Mouse (Mus musculus): ENCODE data around the gene Lmf1. TPM values are rescaled to one million over a fixed set of nuclear protein-coding genes. Genes with fewer than 3 reads are reported as not detected.

Gene Lmf1
- total and polyA plus RNA-seq, 3 experiments, result 14.0 to 30.5 TPM; not detected in 1

DNA sequence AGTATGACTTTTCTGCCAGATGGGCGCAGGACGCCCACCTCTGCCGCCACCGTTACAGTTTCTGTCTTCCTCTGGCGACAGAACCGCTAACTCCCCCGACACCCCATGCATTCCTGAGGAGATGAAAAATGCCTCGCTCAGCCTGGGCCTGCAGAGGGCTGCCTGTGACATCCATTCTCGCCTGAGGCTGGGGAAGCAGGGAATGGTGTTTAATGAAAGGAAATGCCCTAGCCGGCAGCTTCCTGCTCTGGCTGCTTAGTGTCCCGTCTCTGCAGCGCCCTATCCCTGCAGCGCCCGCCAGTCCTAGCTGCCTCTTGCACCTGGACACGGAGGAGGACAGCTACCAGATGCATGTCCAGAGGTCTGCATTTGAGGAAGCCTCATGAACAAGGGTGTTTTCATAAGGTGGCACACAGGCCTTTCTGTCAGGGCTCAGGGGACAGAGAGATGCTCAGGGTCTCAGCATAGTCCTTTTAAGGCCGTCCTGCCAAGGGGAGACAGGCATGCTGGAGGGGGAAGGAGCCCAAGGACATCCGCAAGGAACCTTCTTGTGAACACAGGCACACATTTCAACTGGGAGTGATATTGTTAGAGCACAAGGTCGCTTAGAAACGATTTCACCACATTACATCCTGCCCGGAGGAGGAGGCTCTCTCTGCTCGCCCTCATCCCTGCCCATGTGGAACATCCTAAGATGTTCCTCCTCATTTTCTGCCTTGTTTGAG, 22.1 kb upstream of the Lmf1 start:
- Histone ChIP-seq H3K4me1 (ENCODE audit: control insufficient read depth in 1 of 2, insufficient read depth in 2 of 2, low read length in 2 of 2) (no peaks in the 10 kb centered on the region), H3K9ac (ENCODE audit: control insufficient read depth, low read depth, low read length, poor library complexity, severe bottlenecking) (no peak overlapping the region), H3K79me2 (ENCODE audit: control insufficient read depth, insufficient read depth, low read length, poor library complexity) (no peaks in the 10 kb centered on the region), H3K27me3 (ENCODE audit: control insufficient read depth in 1 of 2, insufficient read depth in 2 of 2, low read length in 2 of 2) (no peaks in the 10 kb centered on the region), H3K27ac (ENCODE audit: control insufficient read depth, low read depth, low read length) (no peak overlapping the region), H3K4me3 (ENCODE audit: control insufficient read depth in 1 of 2, insufficient read depth in 1 of 2, low read depth in 2 of 2, low read length in 2 of 2) (no peak overlapping the region), H3K9me3 (replicated peaks; ENCODE audit: insufficient read depth, low read length) (no peaks in the 10 kb centered on the region), H3K36me3 (ENCODE audit: control insufficient read depth in 1 of 2, insufficient read depth in 2 of 2, low read length in 2 of 2) (no peaks in the 10 kb centered on the region)
- TF ChIP-seq USF1 (IDR thresholded peaks at IDR 0.05; ENCODE audit: low read depth, low read length), result no peak
- TF ChIP-seq JUND (IDR thresholded peaks at IDR 0.05; ENCODE audit: low read depth, low read length), result no peak
- no peak for DNase-seq (ENCODE audit: low read depth, low spot score)

DNA sequence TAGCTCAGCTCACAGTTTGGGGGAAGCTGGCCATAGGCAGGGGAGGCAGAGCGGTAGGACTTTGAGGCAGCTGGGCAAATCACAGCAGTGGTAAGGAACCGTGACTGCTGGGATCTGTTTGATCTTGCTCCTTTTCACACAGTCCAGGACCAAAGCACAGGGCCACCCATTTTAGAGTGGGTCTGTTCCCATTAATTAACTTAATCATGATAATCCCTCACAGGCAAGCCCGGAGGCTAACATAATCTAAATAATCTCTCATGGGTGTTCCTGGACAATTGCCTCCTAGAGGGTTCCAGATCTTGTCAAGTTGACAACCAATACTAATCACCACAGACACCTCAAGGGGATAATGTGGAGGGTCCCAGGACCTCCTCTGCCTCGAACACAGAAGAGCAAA, 19.3 kb upstream of the Lmf1 start:
- no peaks in the 10 kb centered on the region for H3K27me3 ChIP-seq (ENCODE audit: control insufficient read depth in 1 of 2, insufficient read depth in 2 of 2, low read length in 2 of 2)
- H3K36me3 ChIP-seq (ENCODE audit: control insufficient read depth in 1 of 2, insufficient read depth in 2 of 2, low read length in 2 of 2), result no peaks in the 10 kb centered on the region
- no peak overlapping the region for H3K27ac ChIP-seq (ENCODE audit: control insufficient read depth, low read depth, low read length)
- TF ChIP-seq NELFE (IDR thresholded peaks at IDR 0.05; ENCODE audit: low read depth, low read length) (no peak), CTCF (IDR thresholded peaks at IDR 0.05 in 2 of 3, conservative IDR thresholded peaks at IDR 0.05 in 1 of 3; ENCODE audit: control insufficient read depth in 1 of 3, insufficient read depth in 1 of 3, low read depth in 2 of 3, low read length in 3 of 3, poor library complexity in 1 of 3, severe bottlenecking in 1 of 3) (no peak), UBTF (IDR thresholded peaks at IDR 0.05; ENCODE audit: borderline replicate concordance, insufficient read depth, low read depth, low read length) (no peak), RCOR1 (IDR thresholded peaks at IDR 0.05; ENCODE audit: low read depth, low read length) (no peak), POLR2A (IDR thresholded peaks at IDR 0.05; ENCODE audit: control insufficient read depth in 1 of 2, insufficient read depth in 1 of 2, low read depth in 1 of 2, low read length in 2 of 2, poor library complexity in 1 of 2) (no peak), ELF1 (IDR thresholded peaks at IDR 0.05; ENCODE audit: low read depth, low read length) (no peak), MAZ (IDR thresholded peaks at IDR 0.05; ENCODE audit: low read depth, low read length) (no peak), MAFK (IDR thresholded peaks at IDR 0.05; ENCODE audit: borderline replicate concordance, low read depth, low read length) (no peak), ZNF384 (IDR thresholded peaks at IDR 0.05; ENCODE audit: low read depth, low read length) (no peak), MEF2A (IDR thresholded peaks at IDR 0.05; ENCODE audit: extremely low read depth, insufficient replicate concordance, low read depth, low read length, poor library complexity, severe bottlenecking) (no peak), POLR2AphosphoS2 (IDR thresholded peaks at IDR 0.05; ENCODE audit: low read length) (no peak), MXI1 (IDR thresholded peaks at IDR 0.05; ENCODE audit: low read depth, low read length) (no peak), GATA1 (IDR thresholded peaks at IDR 0.05; ENCODE audit: low read depth, low read length) (no peak), USF1 (IDR thresholded peaks at IDR 0.05; ENCODE audit: low read depth, low read length) (no peak), TBP (IDR thresholded peaks at IDR 0.05; ENCODE audit: low read depth, low read length) (no peak), POLR2AphosphoS5 (IDR thresholded peaks at IDR 0.05; ENCODE audit: borderline replicate concordance, low read depth, low read length) (no peak), ZMIZ1 (IDR thresholded peaks at IDR 0.05; ENCODE audit: low read depth, low read length) (no peak), MAX (IDR thresholded peaks at IDR 0.05; ENCODE audit: low read length) (no peak), SIN3A (IDR thresholded peaks at IDR 0.05; ENCODE audit: low read length) (no peak), KAT2A (conservative IDR thresholded peaks at IDR 0.05; ENCODE audit: low read depth, low read length) (no peak)
- no peaks in the 10 kb centered on the region for H3K4me1 ChIP-seq (ENCODE audit: control insufficient read depth in 1 of 2, insufficient read depth in 2 of 2, low read length in 2 of 2)
- H3K79me2 ChIP-seq (ENCODE audit: control insufficient read depth, insufficient read depth, low read length, poor library complexity), result no peaks in the 10 kb centered on the region
- DNase-seq (ENCODE audit: low read depth, low spot score), result no peak
- no peak overlapping the region for H3K4me3 ChIP-seq (ENCODE audit: control insufficient read depth in 1 of 2, insufficient read depth in 1 of 2, low read depth in 2 of 2, low read length in 2 of 2)
- no peaks in the 10 kb centered on the region for H3K9me3 ChIP-seq (replicated peaks; ENCODE audit: insufficient read depth, low read length)
- no peak overlapping the region for H3K9ac ChIP-seq (ENCODE audit: control insufficient read depth, low read depth, low read length, poor library complexity, severe bottlenecking)
